Mouse (Mus musculus): ENCODE results near the gene Dmrtc1a.
"Not testable (repeated sequence)": the region's sequence is repeated elsewhere in the genome, so short reads cannot be mapped to it uniquely, and the experiment has no call there.

The Dmrtc1a gene

DNA sequence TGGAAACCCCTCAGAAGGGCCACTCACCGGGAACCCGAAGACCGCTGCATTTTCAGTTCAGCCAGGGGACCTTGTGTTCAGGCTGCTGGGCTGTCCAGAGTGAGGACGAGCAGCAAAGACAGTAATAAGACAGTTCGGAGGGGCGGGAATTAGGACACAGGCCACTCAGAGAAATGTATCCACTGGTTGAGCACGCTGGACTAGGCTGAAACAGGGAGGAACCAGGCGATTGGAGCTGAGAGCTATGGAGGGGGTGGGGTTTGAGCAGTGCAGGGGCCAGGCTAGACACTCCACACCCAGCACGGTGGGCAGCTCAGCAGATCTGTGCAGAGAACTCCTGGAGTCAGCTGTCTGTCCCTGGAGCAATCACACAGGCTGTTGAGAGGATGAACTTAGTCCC is at the start of gene Dmrtc1a, which contains the start of gene 1700011M02Rik:
Gene Dmrtc1a, minus strand, starts transcription at position 101 of the 400 bp plus-strand sequence.
Gene 1700011M02Rik, plus strand, starts transcription at position 319 of the 400 bp plus-strand sequence.
- not testable (repeated sequence) for DNase-seq

DNA sequence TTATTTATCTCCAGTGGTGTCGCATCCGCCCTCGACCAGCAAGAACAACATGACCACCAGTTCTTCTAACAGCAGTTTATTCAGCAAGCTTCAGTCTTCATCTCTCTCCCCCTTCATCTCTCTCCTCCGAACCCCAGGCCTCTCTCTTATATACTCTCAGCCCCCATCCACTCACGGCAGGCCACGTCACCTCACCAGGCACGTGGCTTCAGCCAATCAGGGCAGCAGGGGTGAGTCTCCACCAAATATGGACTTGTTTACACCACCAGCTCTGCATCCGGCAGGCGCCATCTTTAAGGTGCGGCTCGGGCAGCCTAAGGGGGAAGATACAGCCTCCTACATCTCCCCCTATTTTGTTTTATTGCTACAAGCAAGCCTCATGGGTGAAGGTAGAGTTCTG is 41.6 kb upstream of the Dmrtc1a start:
- not testable (repeated sequence) for DNase-seq

DNA sequence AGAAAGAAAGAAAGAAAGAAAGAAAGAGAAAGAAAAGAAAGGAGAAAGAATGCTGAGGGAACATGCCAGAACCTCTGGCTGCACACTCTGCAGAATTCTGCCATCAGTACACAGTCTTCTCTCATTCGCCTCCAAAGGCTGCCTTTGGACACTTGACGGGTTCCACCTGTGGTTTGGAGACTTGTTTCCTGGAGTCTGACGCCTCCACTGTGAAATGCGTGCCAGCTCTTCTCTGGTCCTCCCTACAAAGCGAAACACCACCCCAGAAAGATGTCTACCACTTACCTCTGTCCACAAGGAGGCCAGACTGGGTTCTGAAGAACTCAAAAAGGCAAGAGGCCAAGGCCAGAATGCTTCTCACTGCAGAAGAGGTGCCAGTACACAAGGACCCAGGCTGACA is 28.3 kb upstream of the Dmrtc1a start:
- DNase-seq: no peak

DNA sequence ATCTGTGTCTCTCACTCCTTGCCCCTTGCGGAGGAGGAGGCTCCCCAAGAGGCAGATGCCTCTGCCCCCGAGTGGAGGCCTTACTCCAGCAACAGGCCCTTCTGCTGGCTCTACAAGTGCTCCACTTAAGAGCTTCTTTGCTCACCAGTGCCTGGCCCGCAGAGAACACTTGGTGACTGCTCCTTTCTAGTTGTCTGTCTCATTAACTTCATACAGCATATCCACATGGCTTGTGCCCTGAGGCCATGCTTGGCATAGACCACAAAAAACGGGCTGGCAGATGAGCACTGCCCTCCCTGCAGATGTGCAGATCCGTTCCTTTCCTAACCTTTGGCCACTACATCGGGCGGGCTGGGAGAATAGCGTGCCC is 25.9 kb upstream of the Dmrtc1a start:
- no peak for DNase-seq

DNA sequence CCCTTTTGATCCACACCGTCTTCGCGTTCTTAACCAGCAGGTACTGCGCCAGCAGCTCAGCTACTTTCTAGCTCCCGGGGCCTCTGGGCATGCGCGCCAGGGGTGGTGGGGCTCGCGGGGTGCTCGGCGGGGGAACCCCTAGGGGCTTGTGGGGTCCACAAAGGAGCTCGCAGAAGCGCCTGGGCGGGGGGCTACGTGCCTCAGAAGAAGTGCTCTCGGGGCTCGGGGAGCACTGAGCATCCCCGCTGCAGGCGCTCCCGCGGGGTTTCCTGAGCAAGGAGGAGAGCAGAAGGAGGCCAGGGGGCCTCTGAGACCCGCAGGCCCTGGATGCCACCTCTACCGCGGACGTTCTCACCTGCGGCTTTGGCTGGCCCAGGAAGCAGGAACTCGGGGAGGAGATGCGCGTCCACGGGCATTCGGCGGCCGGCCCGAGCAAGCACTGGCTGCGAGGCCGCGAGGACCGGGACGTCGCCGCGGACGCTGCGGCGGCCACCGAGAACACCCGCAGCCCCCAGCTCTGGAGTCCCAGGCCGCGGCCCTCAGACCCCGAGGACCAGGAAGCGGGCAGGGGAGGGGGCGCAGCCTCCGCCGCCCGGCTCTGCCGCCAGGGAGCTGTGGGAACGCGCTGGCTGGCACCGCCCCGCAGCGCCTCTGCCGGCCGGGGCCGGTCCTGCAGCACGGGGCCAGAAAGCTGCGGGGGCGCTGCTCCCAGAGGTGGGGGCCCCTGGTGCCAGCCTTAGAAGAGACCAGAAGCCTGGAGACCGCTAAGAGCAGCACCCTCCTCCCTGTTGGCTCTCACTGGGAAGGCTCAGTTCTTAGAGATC is 25.3 kb upstream of the Dmrtc1a start:
- DNase-seq: peak; percentile 61

DNA sequence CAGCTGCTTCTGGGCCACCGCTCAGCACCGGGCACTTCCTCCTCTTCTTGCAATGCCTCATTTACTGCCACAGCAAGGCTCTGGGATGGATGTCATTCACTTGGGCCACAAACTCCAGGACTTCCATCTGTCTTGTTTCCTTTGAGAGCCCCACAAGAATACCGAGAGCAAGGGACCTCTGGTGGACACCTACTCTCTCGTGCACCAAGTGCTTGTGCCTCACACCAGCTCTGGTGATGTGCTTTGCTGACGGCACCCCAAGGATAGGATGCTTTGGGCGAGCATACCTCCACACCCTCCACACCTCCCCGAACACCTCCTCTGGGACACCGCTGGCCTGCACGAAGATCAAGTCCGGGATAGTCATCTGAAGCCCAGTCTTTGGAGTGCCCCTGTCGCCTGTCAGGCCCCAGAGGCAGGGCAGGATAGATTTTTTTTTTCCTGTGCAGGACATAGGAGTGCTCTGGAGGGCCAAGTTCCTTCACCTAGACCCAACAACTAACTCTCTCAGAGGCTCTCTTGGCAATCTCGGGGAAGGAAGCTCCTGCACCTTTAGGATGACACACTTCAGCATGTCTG is 24.6 kb upstream of the Dmrtc1a start:
- DNase-seq: peak; percentile 19

DNA sequence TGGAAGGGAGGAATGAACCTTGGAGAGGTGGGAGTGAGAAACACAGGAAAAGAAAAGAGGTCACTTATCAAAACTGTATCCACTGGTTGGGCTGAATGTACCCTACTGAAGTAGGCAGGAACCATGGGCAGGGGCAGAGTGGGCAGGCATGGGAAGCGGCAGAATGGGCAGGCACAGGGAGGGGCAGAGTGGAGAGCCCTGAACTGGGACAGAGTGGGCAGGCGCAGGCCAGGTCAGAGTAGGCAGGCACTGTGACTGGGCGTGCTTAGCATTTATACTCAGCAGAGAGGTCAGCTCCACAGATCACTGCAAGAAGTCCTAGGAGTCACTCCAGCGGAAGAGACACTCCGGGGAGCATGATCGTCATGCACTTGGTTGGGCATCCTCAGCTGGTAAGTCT is 19.6 kb upstream of the Dmrtc1a start, which contains the start of gene 1700018G05Rik:
Gene 1700018G05Rik, plus strand, starts transcription at position 301 of the 400 bp plus-strand sequence.
- not testable (repeated sequence) for DNase-seq

DNA sequence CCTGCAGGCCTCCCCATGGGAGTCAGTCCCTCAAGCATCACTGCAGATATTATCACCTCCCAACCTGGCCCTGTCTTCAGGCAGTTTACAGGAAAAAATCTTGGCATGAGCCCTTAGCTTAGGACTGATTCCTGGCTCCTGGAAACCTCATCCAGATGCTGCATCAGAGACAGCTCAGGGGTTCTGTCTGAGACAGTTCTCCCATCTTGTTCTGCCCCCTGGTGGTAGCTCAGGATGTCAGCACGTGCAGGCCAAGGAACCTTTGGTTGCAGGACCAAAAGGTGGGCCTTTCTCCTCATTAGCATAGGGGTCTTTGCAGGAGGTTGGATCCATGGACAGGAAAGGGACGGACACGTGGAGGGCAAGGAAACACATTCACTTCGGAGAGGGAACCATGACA is 18.2 kb upstream of the Dmrtc1a start:
- DNase-seq: peak; percentile 17

DNA sequence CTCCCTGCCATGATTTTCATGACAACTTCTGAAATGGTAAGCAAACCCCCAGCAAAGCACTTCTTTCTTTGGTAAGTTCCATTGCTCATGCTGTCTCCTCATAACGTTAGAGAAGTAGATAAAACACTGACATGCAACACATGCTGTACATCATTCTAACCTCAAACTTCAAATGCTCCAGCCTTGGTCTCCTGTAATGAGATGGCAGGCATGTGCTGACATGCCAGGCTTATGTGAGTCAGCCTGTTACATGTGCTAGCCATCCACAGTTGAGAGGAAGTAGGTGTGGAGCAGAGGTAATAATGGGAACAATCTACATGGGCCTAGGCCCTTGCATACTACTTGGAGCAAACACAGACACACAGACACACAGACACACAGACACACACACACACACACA is 6.3 kb upstream of the Dmrtc1a start:
- not testable (repeated sequence) for DNase-seq

DNA sequence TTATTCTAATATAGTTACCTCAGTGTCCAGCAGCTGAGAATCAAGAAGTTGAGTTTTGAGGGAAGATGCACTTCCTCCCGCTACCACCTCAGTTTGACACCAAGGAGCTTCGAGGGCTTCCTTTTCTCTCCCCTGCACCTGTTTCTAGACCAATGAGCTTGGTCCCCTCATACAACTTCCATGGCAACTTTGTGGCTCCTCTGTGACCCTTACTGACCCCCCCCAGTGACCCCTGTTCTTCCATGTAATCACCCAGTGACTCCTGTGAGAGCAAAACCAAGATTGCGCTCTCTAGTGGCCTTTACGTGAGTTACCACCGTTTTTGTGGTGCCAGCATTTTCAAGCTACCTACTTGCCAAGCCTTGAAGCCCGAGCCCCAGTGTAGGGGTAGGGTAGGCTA is 40.6 kb downstream of the Dmrtc1a start, which contains the start of gene 1700031F05Rik:
Gene 1700031F05Rik, minus strand, starts transcription at position 101 of the 400 bp plus-strand sequence.
- DNase-seq: no peak

DNA sequence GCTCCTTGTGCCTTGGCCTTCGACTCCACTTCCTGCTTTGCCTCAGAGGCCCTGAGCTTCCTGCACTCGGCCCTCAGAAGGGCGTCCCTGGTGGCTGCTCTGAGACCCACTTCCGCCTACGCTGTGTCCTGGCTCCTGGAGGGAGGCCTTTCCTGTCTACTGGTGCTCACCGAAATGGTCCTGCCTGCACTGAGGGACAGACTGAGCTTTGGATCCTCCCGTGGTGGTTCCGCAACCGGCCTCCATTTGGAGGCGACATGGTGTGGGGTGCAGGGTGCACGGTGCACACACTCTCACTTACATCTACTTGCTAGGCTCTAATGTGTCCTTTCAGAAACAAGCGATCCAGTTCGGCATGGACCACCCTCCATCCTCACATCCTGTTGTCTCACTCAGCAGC is 54.0 kb downstream of the Dmrtc1a start, which contains the start of gene Dmrtc1c2:
Gene Dmrtc1c2, minus strand, starts transcription at position 101 of the 400 bp plus-strand sequence.
- DNase-seq: not testable (repeated sequence)

All from cerebellum, adult 9-10 months (tissue).